Mouse (Mus musculus): ENCODE results near the gene Pdzk1. TPM values are rescaled to one million over a fixed set of nuclear protein-coding genes. Genes with fewer than 3 reads are reported as not detected.

The Pdzk1 gene
- 0.11 and 0.20 TPM in 2 replicates for polyA plus RNA-seq (2015; fragmentation: Nextera tagmentation; extraction: Ambion mirVana)

- Histone ChIP-seq H3K9ac (replicated peaks; ENCODE audit: low read depth, low read length) (peak within 1 kb of the TSS; percentile 1; the same call in 1 of the 2 replicates), H3K4me2 (ENCODE audit: low read length) (no peak within 1 kb of the TSS), H3K4me1 (replicated peaks; ENCODE audit: control insufficient read depth, insufficient read depth, low read length) (peaks cover 4% of the 10 kb centered on the region; the same call in 1 of the 2 replicates), H3K27ac (ENCODE audit: low read length) (no peak within 1 kb of the TSS), H3K27me3 (replicated peaks; ENCODE audit: control insufficient read depth, insufficient read depth, low read length) (no peaks in the 10 kb centered on the region), H3K4me3 (replicated peaks; ENCODE audit: low read length) (no peak within 1 kb of the TSS), H3K9me3 (ENCODE audit: control insufficient read depth, low read length) (no peaks in the 10 kb centered on the region), H3K36me3 (ENCODE audit: control insufficient read depth, insufficient read depth) (no peaks in the 10 kb centered on the region)
- no peak for ATAC-seq
- WGBS: 61% methylated on average over 1 of the region's 1 CpGs
Measured at GRCm38 (mm10) chr3:96828984-96829383, at the start of gene Pdzk1, which contains the start of gene Cd160. Gene Pdzk1 (plus strand): TSS chr3:96829284. Gene Cd160 (minus strand): TSS chr3:96829351.

- H3K9ac ChIP-seq (replicated peaks; ENCODE audit: low read depth, low read length): no peak overlapping the region
- WGBS: 73% methylated on average over 8 of the region's 8 CpGs
Measured at GRCm38 (mm10) chr3:96782236-96782635, 46.8 kb upstream of the Pdzk1 start.

GRCm38 (mm10) chr3:96787784-96788183 is 41.3 kb upstream of the Pdzk1 start:
- no peak overlapping the region for H3K9ac ChIP-seq (replicated peaks; ENCODE audit: low read depth, low read length)
- H3K4me1 ChIP-seq (replicated peaks; ENCODE audit: control insufficient read depth, insufficient read depth, low read length): no peaks in the 10 kb centered on the region
- no peak overlapping the region for H3K4me3 ChIP-seq (replicated peaks; ENCODE audit: low read length)
- H3K36me3 ChIP-seq (ENCODE audit: control insufficient read depth, insufficient read depth): peaks cover 4% of the 10 kb centered on the region
- no peak for ATAC-seq
- H3K27ac ChIP-seq (ENCODE audit: low read length): no peak overlapping the region
- H3K9me3 ChIP-seq (ENCODE audit: control insufficient read depth, low read length): no peaks in the 10 kb centered on the region
- no peak overlapping the region for H3K4me2 ChIP-seq (ENCODE audit: low read length)
- WGBS: 93% methylated on average over 1 of the region's 1 CpGs
- no peaks in the 10 kb centered on the region for H3K27me3 ChIP-seq (replicated peaks; ENCODE audit: control insufficient read depth, insufficient read depth, low read length)

More at GRCm38 (mm10) chr3:96782236-96782635, 46.8 kb upstream of the Pdzk1 start:
- Histone ChIP-seq H3K4me2 (ENCODE audit: low read length) (no peak overlapping the region), H3K4me3 (replicated peaks; ENCODE audit: low read length) (no peak overlapping the region), H3K9me3 (ENCODE audit: control insufficient read depth, low read length) (no peaks in the 10 kb centered on the region), H3K36me3 (ENCODE audit: control insufficient read depth, insufficient read depth) (peaks cover 2% of the 10 kb centered on the region; the same call in 1 of the 2 replicates), H3K4me1 (replicated peaks; ENCODE audit: control insufficient read depth, insufficient read depth, low read length) (no peaks in the 10 kb centered on the region), H3K27ac (ENCODE audit: low read length) (no peak overlapping the region), H3K27me3 (replicated peaks; ENCODE audit: control insufficient read depth, insufficient read depth, low read length) (no peaks in the 10 kb centered on the region)
- ATAC-seq: no peak

GRCm38 (mm10) chr3:96788506-96788905 is 40.6 kb upstream of the Pdzk1 start:
- H3K4me3 ChIP-seq (replicated peaks; ENCODE audit: low read length): no peak overlapping the region
- H3K9me3 ChIP-seq (ENCODE audit: control insufficient read depth, low read length): no peaks in the 10 kb centered on the region
- WGBS: 86% methylated on average over 8 of the region's 8 CpGs
- no peaks in the 10 kb centered on the region for H3K4me1 ChIP-seq (replicated peaks; ENCODE audit: control insufficient read depth, insufficient read depth, low read length)
- no peaks in the 10 kb centered on the region for H3K27me3 ChIP-seq (replicated peaks; ENCODE audit: control insufficient read depth, insufficient read depth, low read length)
- H3K36me3 ChIP-seq (ENCODE audit: control insufficient read depth, insufficient read depth): peaks cover 4% of the 10 kb centered on the region
- no peak overlapping the region for H3K9ac ChIP-seq (replicated peaks; ENCODE audit: low read depth, low read length)
- H3K27ac ChIP-seq (ENCODE audit: low read length): no peak overlapping the region
- no peak for ATAC-seq
- no peak overlapping the region for H3K4me2 ChIP-seq (ENCODE audit: low read length)

- no peaks in the 10 kb centered on the region for H3K9me3 ChIP-seq (ENCODE audit: control insufficient read depth, low read length)
- no peak overlapping the region for H3K4me3 ChIP-seq (replicated peaks; ENCODE audit: low read length)
- 89% methylated on average over 11 of the region's 11 CpGs for WGBS
- ATAC-seq: no peak
- no peak overlapping the region for H3K27ac ChIP-seq (ENCODE audit: low read length)
- H3K4me2 ChIP-seq (ENCODE audit: low read length): no peak overlapping the region
- no peaks in the 10 kb centered on the region for H3K36me3 ChIP-seq (ENCODE audit: control insufficient read depth, insufficient read depth)
- no peak overlapping the region for H3K9ac ChIP-seq (replicated peaks; ENCODE audit: low read depth, low read length)
- H3K27me3 ChIP-seq (replicated peaks; ENCODE audit: control insufficient read depth, insufficient read depth, low read length): no peaks in the 10 kb centered on the region
- H3K4me1 ChIP-seq (replicated peaks; ENCODE audit: control insufficient read depth, insufficient read depth, low read length): no peaks in the 10 kb centered on the region
Measured at GRCm38 (mm10) chr3:96800254-96800653, 28.8 kb upstream of the Pdzk1 start.

GRCm38 (mm10) chr3:96802214-96802613 is 26.9 kb upstream of the Pdzk1 start:
- no peaks in the 10 kb centered on the region for H3K36me3 ChIP-seq (ENCODE audit: control insufficient read depth, insufficient read depth)
- H3K9me3 ChIP-seq (ENCODE audit: control insufficient read depth, low read length): no peaks in the 10 kb centered on the region
- H3K4me3 ChIP-seq (replicated peaks; ENCODE audit: low read length): no peak overlapping the region
- H3K4me2 ChIP-seq (ENCODE audit: low read length): no peak overlapping the region
- no peak for ATAC-seq
- no peak overlapping the region for H3K27ac ChIP-seq (ENCODE audit: low read length)
- no peaks in the 10 kb centered on the region for H3K27me3 ChIP-seq (replicated peaks; ENCODE audit: control insufficient read depth, insufficient read depth, low read length)
- H3K9ac ChIP-seq (replicated peaks; ENCODE audit: low read depth, low read length): no peak overlapping the region
- H3K4me1 ChIP-seq (replicated peaks; ENCODE audit: control insufficient read depth, insufficient read depth, low read length): no peaks in the 10 kb centered on the region
- WGBS: 85% methylated on average over 1 of the region's 1 CpGs

- Histone ChIP-seq H3K9me3 (ENCODE audit: control insufficient read depth, low read length) (no peaks in the 10 kb centered on the region), H3K4me2 (ENCODE audit: low read length) (no peak overlapping the region), H3K27me3 (replicated peaks; ENCODE audit: control insufficient read depth, insufficient read depth, low read length) (no peaks in the 10 kb centered on the region), H3K4me3 (replicated peaks; ENCODE audit: low read length) (no peak overlapping the region), H3K9ac (replicated peaks; ENCODE audit: low read depth, low read length) (no peak overlapping the region), H3K4me1 (replicated peaks; ENCODE audit: control insufficient read depth, insufficient read depth, low read length) (no peaks in the 10 kb centered on the region), H3K36me3 (ENCODE audit: control insufficient read depth, insufficient read depth) (no peaks in the 10 kb centered on the region), H3K27ac (ENCODE audit: low read length) (no peak overlapping the region)
- ATAC-seq: no peak
- 77% methylated on average over 3 of the region's 3 CpGs for WGBS
Measured at GRCm38 (mm10) chr3:96808136-96808535, 20.9 kb upstream of the Pdzk1 start.

GRCm38 (mm10) chr3:96808651-96809050 is 20.4 kb upstream of the Pdzk1 start:
- Histone ChIP-seq H3K27me3 (replicated peaks; ENCODE audit: control insufficient read depth, insufficient read depth, low read length) (no peaks in the 10 kb centered on the region), H3K9me3 (ENCODE audit: control insufficient read depth, low read length) (no peaks in the 10 kb centered on the region), H3K9ac (replicated peaks; ENCODE audit: low read depth, low read length) (no peak overlapping the region), H3K27ac (ENCODE audit: low read length) (no peak overlapping the region), H3K4me2 (ENCODE audit: low read length) (no peak overlapping the region), H3K36me3 (ENCODE audit: control insufficient read depth, insufficient read depth) (no peaks in the 10 kb centered on the region), H3K4me1 (replicated peaks; ENCODE audit: control insufficient read depth, insufficient read depth, low read length) (no peaks in the 10 kb centered on the region), H3K4me3 (replicated peaks; ENCODE audit: low read length) (no peak overlapping the region)
- WGBS: 84% methylated on average over 3 of the region's 3 CpGs
- ATAC-seq: no peak

- Histone ChIP-seq H3K9ac (replicated peaks; ENCODE audit: low read depth, low read length) (no peak overlapping the region), H3K4me1 (replicated peaks; ENCODE audit: control insufficient read depth, insufficient read depth, low read length) (no peaks in the 10 kb centered on the region), H3K4me2 (ENCODE audit: low read length) (no peak overlapping the region), H3K27ac (ENCODE audit: low read length) (no peak overlapping the region), H3K27me3 (replicated peaks; ENCODE audit: control insufficient read depth, insufficient read depth, low read length) (no peaks in the 10 kb centered on the region), H3K9me3 (ENCODE audit: control insufficient read depth, low read length) (no peaks in the 10 kb centered on the region), H3K36me3 (ENCODE audit: control insufficient read depth, insufficient read depth) (no peaks in the 10 kb centered on the region), H3K4me3 (replicated peaks; ENCODE audit: low read length) (no peak overlapping the region)
- WGBS: 94% methylated on average over 3 of the region's 3 CpGs
- ATAC-seq: no peak
Measured at GRCm38 (mm10) chr3:96811232-96811631, 17.9 kb upstream of the Pdzk1 start.

Measured in forebrain, embryonic 16.5 days (tissue).